Mouse (Mus musculus): Measurements from ENCODE around the gene Zfp217. TPM values are rescaled to one million over a fixed set of nuclear protein-coding genes. Genes with fewer than 3 reads are reported as not detected.

Gene Zfp217
- polyA plus RNA-seq, 1 experiment from 2014 or later: 26.7 TPM

- POLR2A ChIA-PET: no interaction called here
- DNase-seq (ENCODE audit: low read depth, low spot score) (no peak), ATAC-seq (no peak)
- H3K27me3 ChIP-seq: no peaks in the 10 kb centered on the region
- in situ Hi-C loops (cut with MboI; ENCODE audit: low pct_unique_long_range_greater_than_20kb): no loop called here
- CTCF ChIA-PET: no interaction called here
- TF ChIP-seq CTCF (IDR thresholded peaks at IDR 0.05): no peak
Measured at GRCm38 (mm10) chr2:170179317-170179716, 31.4 kb upstream of the Zfp217 start.

GRCm38 (mm10) chr2:170177323-170177722, 29.4 kb upstream of the Zfp217 start:
- DNase-seq (ENCODE audit: low read depth, low spot score): no peak
- TF ChIP-seq CTCF (IDR thresholded peaks at IDR 0.05): no peak
- CTCF ChIA-PET: interaction anchor here (0.8 kb wide), 1 partner anchor 10 kb away, joined by 3 read pairs; no protein-coding TSS in a partner anchor
- no peaks in the 10 kb centered on the region for H3K27me3 ChIP-seq
- ATAC-seq: no peak
- in situ Hi-C loops (cut with MboI; ENCODE audit: low pct_unique_long_range_greater_than_20kb): no loop called here
- POLR2A ChIA-PET: no interaction called here

GRCm38 (mm10) chr2:170176284-170176926, 28.5 kb upstream of the Zfp217 start:
- no peaks in the 10 kb centered on the region for H3K27me3 ChIP-seq
- ChIA-PET CTCF (no interaction called here), POLR2A (interaction anchor here (0.5 to 0.6 kb wide), 2 partner anchors 169 to 1631 kb away, joined by 3 read pairs; no protein-coding TSS in a partner anchor)
- TF ChIP-seq CTCF (IDR thresholded peaks at IDR 0.05): no peak
- in situ Hi-C loops (cut with MboI; ENCODE audit: low pct_unique_long_range_greater_than_20kb): no loop called here
- no peak for ATAC-seq
- no peak for DNase-seq (ENCODE audit: low read depth, low spot score)

- ATAC-seq: no peak
- no peaks in the 10 kb centered on the region for H3K27me3 ChIP-seq
- ChIA-PET CTCF (no interaction called here), POLR2A (no interaction called here)
- no peak for DNase-seq (ENCODE audit: low read depth, low spot score)
- TF ChIP-seq CTCF (IDR thresholded peaks at IDR 0.05): no peak
- in situ Hi-C loops (cut with MboI; ENCODE audit: low pct_unique_long_range_greater_than_20kb): no loop called here
Measured at GRCm38 (mm10) chr2:170175661-170176150, 27.8 kb upstream of the Zfp217 start.

- CTCF ChIA-PET: interaction anchor here (1.3 kb wide), 1 partner anchor 24 kb away, joined by 3 read pairs; no protein-coding TSS in a partner anchor
- in situ Hi-C loops (cut with MboI; ENCODE audit: low pct_unique_long_range_greater_than_20kb): no loop called here
- TF ChIP-seq CTCF (IDR thresholded peaks at IDR 0.05): no peak
- no peak for DNase-seq (ENCODE audit: low read depth, low spot score)
- no peaks in the 10 kb centered on the region for H3K27me3 ChIP-seq
- no peak for ATAC-seq
- POLR2A ChIA-PET: no interaction called here
Measured at GRCm38 (mm10) chr2:170175190-170175589, 27.3 kb upstream of the Zfp217 start.

GRCm38 (mm10) chr2:170169062-170169461, 21.2 kb upstream of the Zfp217 start:
- H3K27me3 ChIP-seq: no peaks in the 10 kb centered on the region
- ChIA-PET POLR2A (no interaction called here), CTCF (interaction anchor here (0.8 to 1.6 kb wide), 2 partner anchors 12 to 32 kb away, joined by 3 to 4 read pairs; no protein-coding TSS in a partner anchor)
- ATAC-seq: no peak
- in situ Hi-C loops (cut with MboI; ENCODE audit: low pct_unique_long_range_greater_than_20kb): no loop called here
- no peak for TF ChIP-seq CTCF (IDR thresholded peaks at IDR 0.05)
- DNase-seq (ENCODE audit: low read depth, low spot score): no peak

GRCm38 (mm10) chr2:170165649-170166048, 17.7 kb upstream of the Zfp217 start:
- no peaks in the 10 kb centered on the region for H3K27me3 ChIP-seq
- no peak for DNase-seq (ENCODE audit: low read depth, low spot score)
- in situ Hi-C loops (cut with MboI; ENCODE audit: low pct_unique_long_range_greater_than_20kb): no loop called here
- ChIA-PET CTCF (interaction anchor here (1.6 kb wide), 1 partner anchor 10 kb away, joined by 4 read pairs; no protein-coding TSS in a partner anchor), POLR2A (no interaction called here)
- ATAC-seq: no peak
- no peak for TF ChIP-seq CTCF (IDR thresholded peaks at IDR 0.05)

- TF ChIP-seq CTCF (IDR thresholded peaks at IDR 0.05): no peak
- CTCF ChIA-PET: interaction anchor here (1.6 kb wide), 1 partner anchor 8 kb away, joined by 4 read pairs; no protein-coding TSS in a partner anchor
- POLR2A ChIA-PET: interaction anchor here (0.6 kb wide), 1 partner anchor 224 kb away, joined by 3 read pairs; no protein-coding TSS in a partner anchor
- H3K27me3 ChIP-seq: no peaks in the 10 kb centered on the region
- DNase-seq (ENCODE audit: low read depth, low spot score) (no peak), ATAC-seq (no peak)
- in situ Hi-C loops (cut with MboI; ENCODE audit: low pct_unique_long_range_greater_than_20kb): no loop called here
Measured at GRCm38 (mm10) chr2:170163671-170164462, 16.0 kb upstream of the Zfp217 start.

- H3K27me3 ChIP-seq: no peaks in the 10 kb centered on the region
- ChIA-PET POLR2A (no interaction called here), CTCF (no interaction called here)
- ATAC-seq: no peak
- TF ChIP-seq CTCF (IDR thresholded peaks at IDR 0.05): no peak
- in situ Hi-C loops (cut with MboI; ENCODE audit: low pct_unique_long_range_greater_than_20kb): no loop called here
- no peak for DNase-seq (ENCODE audit: low read depth, low spot score)
Measured at GRCm38 (mm10) chr2:170159795-170160568, 12.1 kb upstream of the Zfp217 start.

- ChIA-PET POLR2A (no interaction called here), CTCF (no interaction called here)
- no peak for TF ChIP-seq CTCF (IDR thresholded peaks at IDR 0.05)
- DNase-seq (ENCODE audit: low read depth, low spot score) (no peak), ATAC-seq (no peak)
- in situ Hi-C loops (cut with MboI; ENCODE audit: low pct_unique_long_range_greater_than_20kb): no loop called here
- H3K27me3 ChIP-seq: no peaks in the 10 kb centered on the region
Measured at GRCm38 (mm10) chr2:170158987-170159386, 11.1 kb upstream of the Zfp217 start.

All from Patski (cell line).